Mouse (Mus musculus) monocyte, adult 59 days (primary cell): ENCODE results near the gene Ttc26. TPM values are rescaled to one million over a fixed set of nuclear protein-coding genes. Genes with fewer than 3 reads are reported as not detected.

Experiments used
- total RNA-seq, 2 experiments: library from RNA; stranded (reverse); gene quantifications; one replicate each; pipeline ENCODE4 v1.2.4; 2023

Gene Ttc26
- total RNA-seq, result not detected

GRCm38 (mm10) chr6:38381129-38381771, at the start of gene Ttc26:
Ttc26 (plus strand) TSS chr6:38381469.

DNA sequence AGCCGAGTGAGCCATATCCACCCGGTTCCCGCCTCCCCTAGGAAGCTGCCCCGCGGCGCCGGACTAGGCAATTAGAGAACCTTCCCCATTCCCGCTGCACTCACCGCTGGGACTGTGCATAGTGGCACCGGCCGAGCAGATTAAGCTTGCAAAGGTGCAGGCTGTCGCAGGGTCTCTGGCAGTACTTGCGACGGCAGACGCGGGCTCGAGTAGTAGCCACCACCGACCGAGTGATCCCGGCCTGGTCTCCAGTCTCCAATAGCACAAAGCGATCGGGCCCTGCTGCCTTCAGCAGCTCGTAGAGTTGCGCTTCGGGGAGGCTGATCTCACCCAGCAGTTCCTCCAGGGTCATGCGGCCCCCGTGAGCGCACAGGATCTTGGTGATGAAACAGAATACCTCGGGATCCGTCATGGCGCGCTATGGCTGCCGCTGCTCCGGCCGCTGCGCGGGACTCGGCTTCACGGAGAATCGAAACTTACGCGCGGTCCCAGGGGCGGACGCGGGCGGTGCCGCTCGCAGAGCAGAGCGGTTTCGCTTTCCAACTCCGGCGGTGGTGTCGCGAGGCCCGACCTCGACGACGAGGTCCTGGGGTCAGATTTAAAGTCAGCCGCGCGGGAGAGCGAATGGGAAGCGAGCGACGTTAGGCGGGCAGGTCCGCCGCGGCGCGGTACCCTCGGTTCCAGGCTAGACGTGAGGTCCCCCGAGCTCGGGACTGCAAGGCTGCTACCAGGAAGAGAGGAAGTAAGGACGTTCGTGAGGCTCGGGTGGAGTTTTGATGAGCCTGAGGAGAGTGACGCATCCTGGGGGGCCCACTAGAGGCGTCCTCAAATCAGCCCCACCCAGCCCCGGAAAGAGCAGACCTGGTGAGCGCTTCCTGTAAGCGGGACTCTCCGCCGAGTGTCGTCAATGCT, 27.2 kb upstream of the Ttc26 start, which contains the start of gene Zc3hav1:
TSS of gene Zc3hav1 (minus strand) at position 793 of the 912 bp plus-strand sequence.

DNA sequence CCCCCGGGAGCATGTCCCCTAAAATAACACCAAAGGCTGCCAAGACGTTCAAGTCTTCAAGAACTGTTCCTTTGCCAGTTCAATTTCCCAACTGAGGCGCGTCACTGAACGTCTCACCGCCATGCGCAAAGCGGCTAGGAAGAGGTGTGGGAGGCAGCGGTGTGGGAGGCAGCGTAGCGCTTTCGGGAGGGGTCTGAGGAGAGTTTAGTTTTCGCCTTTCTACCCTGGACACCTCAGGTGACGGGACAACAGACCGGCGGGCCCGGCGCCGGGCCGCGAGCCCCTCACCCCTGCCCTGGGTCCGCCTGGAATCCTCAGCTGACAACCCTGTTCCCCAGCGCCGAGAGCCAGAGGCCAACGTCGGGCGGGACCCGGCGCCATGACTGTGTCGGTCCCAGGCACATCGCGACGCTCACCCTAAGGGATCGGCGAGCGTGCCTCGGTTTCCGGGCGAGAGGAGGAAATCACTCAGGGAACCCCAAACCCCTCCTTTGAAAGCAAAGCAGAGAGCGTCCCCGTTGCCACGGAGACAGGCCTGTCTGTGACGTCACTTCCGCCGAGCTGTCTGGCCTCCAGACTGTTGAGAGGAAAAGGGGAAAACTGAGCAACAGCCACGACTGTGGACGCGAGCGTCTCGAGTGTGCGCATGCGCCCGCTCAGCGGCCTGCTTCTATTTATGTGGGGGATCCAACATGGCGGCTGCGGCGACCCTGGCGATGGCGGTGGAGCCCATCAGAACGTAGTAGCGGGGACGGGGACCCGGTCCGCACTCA, 52.2 kb downstream of the Ttc26 start, which contains the start of gene Ubn2:
TSS of gene Ubn2 (plus strand) at position 690 of the 773 bp plus-strand sequence.

Other genes starting within 250 kb of the Ttc26 start
- gene D630045J12Rik, start 127.5 kb upstream of the Ttc26 start, total RNA-seq, result not detected
- gene Zc3hav1l, start 82.2 kb upstream of the Ttc26 start, total RNA-seq, result under 1 TPM; 0.58 to 0.71 TPM
- 100 to 1,000 TPM; 149 to 156 TPM for gene Zc3hav1, start 26.9 kb upstream of the Ttc26 start, total RNA-seq
- 10 to 100 TPM; 48.6 to 59.0 TPM for gene Ubn2, start 52.5 kb downstream of the Ttc26 start, total RNA-seq
- 10 to 100 TPM; 18.9 to 23.5 TPM for gene Fmc1, start 152.0 kb downstream of the Ttc26 start, total RNA-seq
- gene Luc7l2, start 169.9 kb downstream of the Ttc26 start, total RNA-seq, result 100 to 1,000 TPM; 288 to 330 TPM